Mouse (Mus musculus): ENCODE data around the gene Rps6ka3.

Gene Rps6ka3

GRCm38 (mm10) chrX:159210007-159210406 is at the start of gene Rps6ka3:
Gene Rps6ka3 (plus strand): TSS chrX:159210307.
- in situ Hi-C loops (cut with MseI, MboI): no loop called here

GRCm38 (mm10) chrX:159169200-159169599 is 40.9 kb upstream of the Rps6ka3 start:
- in situ Hi-C loops (cut with MseI, MboI): no loop called here

DNA sequence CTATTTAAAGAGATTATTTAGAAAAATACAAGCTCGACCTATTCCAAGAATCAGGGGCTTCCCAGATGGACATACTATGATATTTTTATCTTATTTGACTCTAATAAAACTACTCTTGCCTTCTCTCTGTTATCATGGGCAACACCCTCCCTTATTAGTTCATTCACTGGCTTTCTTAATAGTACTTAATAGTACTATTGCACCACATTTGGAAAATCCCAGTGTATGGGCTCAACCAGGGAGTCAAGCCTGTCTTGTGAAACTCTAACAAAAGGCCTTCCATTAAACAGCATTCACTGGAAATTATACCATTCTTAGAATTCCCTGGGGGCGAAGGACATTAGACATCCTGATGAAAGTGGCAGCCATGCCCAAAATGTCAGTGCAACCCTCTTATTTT is 38.5 kb upstream of the Rps6ka3 start:
- in situ Hi-C loops (cut with MseI, MboI): no loop called here

DNA sequence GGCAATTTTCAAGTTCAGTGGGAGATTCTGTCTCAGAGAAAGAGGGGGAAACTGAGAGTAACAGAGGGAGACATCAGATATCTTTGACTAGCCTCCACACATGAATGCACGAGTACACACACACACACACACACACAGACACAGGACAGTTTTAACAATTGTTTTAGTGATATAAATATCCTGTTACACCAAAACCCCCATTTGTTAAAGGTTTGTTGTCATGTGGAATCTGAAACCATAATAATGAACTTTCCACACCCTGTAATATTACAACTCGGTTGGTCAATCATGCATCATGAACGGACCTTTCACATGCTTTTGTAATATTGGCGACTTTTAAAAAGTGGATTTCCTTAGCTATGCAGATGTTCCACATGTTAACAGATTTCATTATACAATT is 18.5 kb upstream of the Rps6ka3 start:
- in situ Hi-C loops (cut with MseI, MboI): no loop called here

- in situ Hi-C loops (cut with MseI, MboI): no loop called here
Observed at GRCm38 (mm10) chrX:159199495-159199894, 10.6 kb upstream of the Rps6ka3 start.

- in situ Hi-C loops (cut with MseI, MboI): no loop called here
Observed at GRCm38 (mm10) chrX:159200101-159200500, 10.0 kb upstream of the Rps6ka3 start.

- in situ Hi-C loops (cut with MseI, MboI): no loop called here
Observed at GRCm38 (mm10) chrX:159210892-159211583, 931 bp downstream of the Rps6ka3 start.

DNA sequence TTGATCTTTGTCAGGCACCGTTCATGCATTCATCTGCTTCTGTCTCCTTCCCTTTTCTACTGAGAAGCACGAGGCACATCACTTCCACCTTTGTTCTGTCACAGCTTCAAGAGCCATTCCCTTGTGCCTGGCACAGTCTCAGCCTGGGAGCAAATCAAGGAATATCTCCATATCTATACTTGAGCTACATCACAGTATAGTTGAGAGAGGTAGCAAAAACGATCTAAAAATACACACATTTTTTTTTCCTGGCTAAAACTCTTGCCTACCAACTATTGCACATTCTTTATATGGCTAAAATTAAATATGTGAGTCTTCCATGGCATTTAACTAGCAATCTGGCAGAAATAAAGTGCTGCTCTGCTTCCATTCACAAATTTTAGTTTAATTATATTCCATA is 5.1 kb downstream of the Rps6ka3 start:
- in situ Hi-C loops (cut with MseI, MboI): no loop called here

GRCm38 (mm10) chrX:159222474-159222873 is 12.4 kb downstream of the Rps6ka3 start:
- in situ Hi-C loops (cut with MseI, MboI): no loop called here

- in situ Hi-C loops (cut with MseI, MboI): no loop called here
Observed at GRCm38 (mm10) chrX:159237275-159237674, 27.2 kb downstream of the Rps6ka3 start.

DNA sequence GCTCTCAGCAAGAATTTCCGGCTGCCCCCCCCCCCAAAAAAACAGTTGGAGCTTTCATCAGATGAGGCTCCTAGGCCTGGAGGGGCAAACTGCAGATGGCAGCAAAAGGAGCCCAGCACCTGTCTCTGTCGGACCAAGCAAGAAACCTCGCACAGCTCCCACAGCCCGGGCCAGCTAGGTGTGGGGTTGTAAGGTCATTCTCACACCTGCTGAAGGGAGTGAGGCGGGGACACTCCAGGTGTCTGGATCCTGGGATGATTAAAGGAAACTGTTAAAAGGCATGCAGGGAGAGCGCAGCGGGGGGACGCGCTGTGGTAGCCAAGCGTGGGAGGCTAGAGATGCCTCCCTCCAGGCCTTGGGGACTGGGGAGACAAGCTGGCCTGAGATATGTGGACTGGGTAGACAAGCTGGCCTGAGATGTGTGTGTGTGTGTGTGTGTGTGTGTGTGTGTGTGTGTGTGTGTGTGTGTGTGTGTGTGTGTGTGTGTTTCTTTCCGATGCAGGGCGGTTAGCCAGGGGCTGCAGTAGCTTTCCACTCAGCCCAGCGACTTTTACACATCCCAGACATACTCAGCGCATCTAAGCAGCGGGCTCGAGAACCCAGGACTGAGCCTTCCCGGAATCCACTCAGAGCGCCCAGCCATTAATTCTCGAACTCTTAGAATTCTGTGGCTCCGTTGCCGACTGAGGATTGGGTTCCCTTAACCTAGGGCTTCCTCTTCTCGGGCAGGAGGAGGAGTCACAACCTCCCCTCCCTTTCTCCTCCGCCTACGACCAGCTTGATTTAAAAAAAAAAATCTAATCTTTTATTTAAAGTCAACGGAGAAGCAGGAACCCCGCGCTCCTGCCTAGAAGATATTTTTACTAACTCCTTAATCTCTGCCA is 44.1 kb downstream of the Rps6ka3 start:
- in situ Hi-C loops (cut with MseI, MboI): no loop called here

DNA sequence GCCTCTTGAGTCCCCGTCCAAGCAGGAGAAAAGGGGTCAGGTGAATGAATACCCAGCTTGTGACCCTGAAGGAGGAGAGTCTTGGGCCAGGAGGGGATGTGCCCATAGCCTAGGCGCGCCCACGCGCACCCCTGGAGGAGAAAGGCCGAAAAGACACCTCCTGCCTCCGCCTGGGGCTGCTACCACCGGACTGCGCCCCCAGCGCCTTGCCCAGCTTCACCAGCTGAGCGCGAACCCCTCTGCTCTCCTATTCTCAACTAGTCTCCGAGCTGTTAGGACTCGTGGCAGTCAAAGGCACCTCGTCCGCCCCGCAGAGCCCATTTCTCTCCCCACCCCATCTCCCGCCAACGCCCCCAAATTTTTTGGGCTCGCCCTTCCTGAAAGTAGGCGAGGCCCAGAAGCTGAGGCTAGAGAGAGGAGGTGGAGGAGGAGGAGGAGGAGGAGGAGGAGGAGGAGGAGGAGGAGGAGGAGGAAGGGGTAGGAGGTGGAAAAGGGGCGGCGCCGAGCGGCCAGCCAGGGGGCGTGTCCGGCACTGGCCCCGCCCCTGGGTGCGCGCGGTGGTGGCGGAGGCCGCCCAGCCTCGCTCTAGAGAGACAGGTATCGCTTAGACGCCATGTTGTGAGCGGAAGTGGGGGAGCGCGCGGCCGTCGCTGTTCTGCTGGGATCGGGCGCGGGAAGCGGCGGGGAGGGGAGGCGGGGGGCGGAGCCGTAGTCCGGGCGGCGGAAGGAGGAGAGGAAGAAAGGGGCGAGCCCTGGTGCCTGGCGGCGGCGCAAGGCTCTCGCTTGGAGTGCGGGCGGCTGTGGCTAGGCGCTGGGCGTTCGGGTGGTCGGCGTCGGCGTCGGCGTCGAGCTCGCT is 45.2 kb downstream of the Rps6ka3 start:
- in situ Hi-C loops (cut with MseI, MboI): no loop called here

DNA sequence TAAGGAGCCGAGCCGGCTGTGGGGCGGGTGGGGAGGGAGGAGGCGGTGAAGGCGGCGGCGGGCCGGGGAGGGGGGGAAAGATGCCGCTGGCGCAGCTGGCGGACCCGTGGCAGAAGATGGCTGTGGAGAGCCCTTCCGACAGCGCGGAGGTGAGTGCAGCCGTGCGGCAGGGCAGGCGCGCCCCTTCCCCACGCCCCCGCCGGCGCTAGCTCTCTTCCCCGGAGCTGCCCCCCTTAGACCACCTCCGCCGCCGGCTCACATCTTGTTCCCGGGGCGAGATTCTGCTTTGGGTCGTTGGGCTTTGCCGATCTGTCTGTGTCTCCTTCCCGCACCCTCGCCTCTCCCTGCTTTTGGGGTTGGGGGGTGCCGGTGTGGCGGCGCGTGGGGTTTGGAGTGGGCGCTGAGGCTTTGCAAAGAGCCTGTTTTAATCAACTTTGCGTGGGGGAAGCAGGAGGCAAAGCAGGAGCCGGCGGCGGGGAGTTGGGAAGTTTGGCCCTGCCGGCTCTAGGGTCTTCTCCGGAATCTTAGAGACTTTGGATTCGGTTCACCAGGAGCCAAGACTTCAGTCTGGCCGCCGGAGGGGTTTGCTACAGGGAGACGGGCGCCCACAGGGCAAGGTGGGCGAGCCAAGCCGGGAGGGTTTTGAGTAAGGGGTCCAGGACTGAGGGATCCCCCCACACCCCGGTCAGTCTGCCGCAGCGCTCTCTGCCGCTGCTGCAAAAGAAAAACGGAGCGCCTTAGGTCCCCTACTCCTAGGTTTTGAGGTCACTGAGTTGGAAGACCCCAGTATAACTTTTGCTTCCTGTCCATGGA is 46.1 kb downstream of the Rps6ka3 start:
- in situ Hi-C loops (cut with MseI, MboI): no loop called here

DNA sequence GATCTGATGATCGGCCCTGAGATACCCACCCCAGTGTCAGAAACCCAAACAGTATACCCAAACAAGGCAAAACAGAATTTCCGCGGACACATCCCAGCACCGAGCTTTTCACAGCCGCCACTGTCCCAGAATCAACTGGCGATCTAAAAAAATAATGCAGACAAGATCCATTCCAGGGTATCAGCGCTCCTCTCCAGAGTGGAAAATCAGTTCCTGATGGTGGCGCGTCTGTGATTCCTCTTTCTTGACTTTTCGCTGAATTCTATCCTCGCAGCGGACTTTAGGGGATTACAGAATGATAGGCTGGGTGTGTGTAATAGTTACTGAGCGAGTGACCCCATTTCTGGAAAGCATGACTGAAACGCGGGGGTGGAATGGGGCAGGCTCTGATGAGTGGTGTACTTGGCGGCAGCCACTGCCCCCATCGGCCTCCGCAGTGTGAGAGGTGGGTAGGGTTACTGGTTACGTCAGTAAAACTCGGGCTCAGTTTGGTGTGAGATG is 46.9 kb downstream of the Rps6ka3 start:
- in situ Hi-C loops (cut with MseI, MboI): no loop called here

- in situ Hi-C loops (cut with MseI, MboI): loop anchor here (5.0 kb wide), 1 partner anchor 222 kb away; no protein-coding TSS in a partner anchor
Observed at GRCm38 (mm10) chrX:159264681-159265080, 54.6 kb downstream of the Rps6ka3 start.

- in situ Hi-C loops (cut with MseI, MboI): loop anchor here in 1 of 2 experiments (5.0 kb wide), 1 partner anchor 227 kb away; no protein-coding TSS in a partner anchor
Observed at GRCm38 (mm10) chrX:159269072-159269471, 59.0 kb downstream of the Rps6ka3 start.

DNA sequence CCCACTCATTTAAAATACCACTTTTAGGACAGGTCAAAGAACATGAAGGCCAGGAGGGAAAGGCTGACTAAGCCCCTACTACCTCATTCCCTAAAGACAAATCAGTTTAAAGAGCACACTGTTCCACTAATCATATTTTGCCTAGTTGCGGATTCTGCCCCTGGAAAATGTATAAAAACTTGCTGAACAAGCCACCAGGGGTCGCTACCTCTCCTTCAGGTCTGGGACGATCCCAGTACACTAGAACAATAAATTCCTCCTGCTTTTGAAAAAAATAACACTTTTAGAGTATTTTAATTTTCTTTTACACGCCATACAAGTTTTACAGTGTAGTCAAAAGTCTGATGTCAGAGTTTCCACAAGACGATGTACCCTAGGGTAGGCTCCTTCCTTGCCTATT is 76.7 kb downstream of the Rps6ka3 start:
- in situ Hi-C loops (cut with MseI, MboI): no loop called here

DNA sequence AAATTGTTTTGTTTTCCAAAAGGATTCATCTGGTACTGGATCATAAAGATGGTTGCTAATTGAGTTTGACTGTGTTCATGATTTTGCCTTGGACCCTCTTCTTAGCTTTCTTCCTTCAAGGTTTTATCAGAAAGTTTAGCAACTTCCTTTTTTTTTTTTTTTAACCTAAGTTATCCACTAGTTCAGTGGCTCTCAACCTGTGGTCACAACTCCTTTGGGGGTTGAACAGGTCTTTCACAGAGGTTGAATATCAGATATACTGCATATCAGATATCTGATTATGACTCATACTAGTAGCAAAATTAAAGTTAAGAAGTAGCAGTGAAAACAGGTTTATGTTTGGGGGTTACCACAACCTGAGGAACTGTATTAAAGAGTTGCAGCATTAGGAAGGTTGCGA is 85.8 kb downstream of the Rps6ka3 start:
- in situ Hi-C loops (cut with MseI, MboI): no loop called here

DNA sequence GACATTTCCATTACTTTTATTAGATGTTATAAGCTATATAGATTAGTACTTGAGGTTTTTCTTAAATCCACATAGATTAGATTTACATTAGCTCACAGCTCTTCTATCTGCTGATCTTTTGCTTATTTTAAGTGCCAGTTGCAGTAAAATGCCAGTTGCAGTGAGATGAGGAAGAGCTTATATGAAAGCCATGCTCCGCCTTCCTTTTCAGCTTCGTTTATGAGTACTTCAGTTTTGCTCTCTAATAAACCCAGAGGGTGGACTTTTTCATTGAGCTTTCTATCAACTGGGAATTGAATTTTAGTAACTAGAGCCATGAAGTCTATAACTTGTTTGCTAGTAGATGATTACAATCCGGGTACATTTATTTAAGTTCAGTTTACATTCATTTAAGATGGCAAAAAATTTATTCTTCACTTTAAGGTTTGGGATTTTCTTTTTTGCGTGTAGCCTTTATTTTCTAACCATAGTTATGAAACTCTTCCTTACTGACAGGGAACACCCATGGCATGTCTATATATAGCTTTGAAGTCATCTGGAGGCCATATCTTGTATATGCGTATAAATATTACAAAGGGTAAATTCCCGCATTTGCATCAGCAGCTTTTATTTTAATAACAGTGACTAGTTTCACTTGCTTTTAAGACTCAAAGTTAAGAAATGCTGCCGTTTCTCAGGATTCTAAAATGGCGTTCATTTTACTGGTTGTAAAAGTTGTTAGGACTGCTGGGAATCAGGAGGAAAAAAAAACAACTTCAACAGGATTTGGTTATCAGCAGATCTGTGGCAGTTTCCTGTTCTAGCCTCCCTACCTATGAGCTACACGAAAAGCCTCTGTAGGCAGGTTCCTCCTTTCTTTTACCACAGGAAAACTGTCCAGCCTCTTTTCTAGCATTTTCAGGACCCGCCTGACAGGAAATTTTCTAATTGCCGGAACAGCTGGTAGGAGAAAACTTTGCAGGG is 92.5 kb downstream of the Rps6ka3 start:
- in situ Hi-C loops (cut with MseI, MboI): no loop called here

GRCm38 (mm10) chrX:159315293-159315692 is 105.2 kb downstream of the Rps6ka3 start:
- in situ Hi-C loops (cut with MseI, MboI): no loop called here

Data from mouse trophoblast stem cell (cell line).